Mouse (Mus musculus) retina, postnatal 7 days (tissue): ENCODE measurements at regions not wholly inside any gene's neighbourhood (a gene's known extent, or its start where the extent isn't known, plus 50 kb on each side); places are given as distances from the start of the nearest gene placed in this dataset.
A peak's percentile ranks its signal among the peaks of the same experiment; 100 is the strongest.

Source experiments
- DNase-seq: peaks from one replicate; pipeline ENCODE4 v3.0.0-alpha.2; 2012; ENCODE audit warnings: low read depth, low spot score

DNA sequence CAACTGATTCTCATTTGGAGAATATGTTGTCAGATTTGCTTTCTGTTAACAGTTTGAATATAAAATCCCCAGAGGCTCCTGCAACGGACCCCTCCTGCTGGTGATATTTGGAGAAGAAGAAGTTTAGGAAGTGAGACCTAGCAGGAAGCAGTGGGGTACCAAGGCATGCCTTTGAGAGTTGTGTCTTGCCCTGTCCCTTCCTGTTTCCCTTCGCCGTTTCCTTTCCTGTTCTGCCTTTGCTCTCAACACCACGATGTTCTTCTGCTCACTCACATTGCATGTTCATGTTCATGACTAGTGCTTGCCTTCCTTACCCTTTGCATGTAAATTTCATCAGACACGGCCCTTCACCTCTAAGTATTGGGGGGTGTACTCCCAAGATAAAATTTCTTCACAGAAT lies 254.0 kb downstream of the Tle4 start:
- no peak for DNase-seq

DNA sequence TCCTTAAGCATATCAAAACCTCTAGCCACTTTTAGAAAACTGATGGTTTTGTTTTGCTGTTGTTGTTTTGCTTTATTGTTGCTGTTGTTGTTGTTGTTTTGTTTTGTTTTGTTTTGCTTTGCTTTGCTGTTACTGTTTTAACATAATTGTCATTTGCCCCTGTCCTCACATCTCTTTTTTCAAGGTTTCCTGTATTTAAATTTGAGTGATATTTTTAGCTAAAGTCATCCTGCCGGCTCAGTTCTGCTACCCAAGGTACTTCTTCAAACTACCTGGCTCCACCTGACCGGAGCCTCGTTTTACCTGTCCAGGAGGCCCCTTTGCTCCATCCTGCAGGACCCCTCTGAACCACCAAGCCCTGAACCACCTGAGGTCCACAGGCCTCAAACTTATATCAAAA lies 253.4 kb downstream of the Tle4 start:
- no peak for DNase-seq

DNA sequence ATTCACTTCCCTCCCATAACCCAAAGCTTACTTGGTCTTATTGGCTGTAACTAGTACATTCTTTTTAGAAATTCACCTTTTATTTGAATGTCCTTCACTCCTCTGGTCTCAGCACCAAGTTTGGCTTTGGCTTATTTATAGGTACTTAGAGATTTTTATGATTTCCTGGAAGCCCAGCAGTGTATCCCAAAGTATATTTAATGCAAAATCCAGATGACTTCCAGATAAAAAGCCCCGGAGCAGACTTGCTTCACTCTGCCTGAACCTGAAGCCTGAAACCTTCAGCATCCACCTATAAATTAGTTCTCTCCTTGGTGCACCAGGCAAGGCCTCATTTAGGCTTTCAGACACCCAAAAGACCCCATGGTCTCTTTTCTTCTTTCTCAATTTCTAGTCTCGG lies 250.8 kb downstream of the Tle4 start:
- DNase-seq: no peak

DNA sequence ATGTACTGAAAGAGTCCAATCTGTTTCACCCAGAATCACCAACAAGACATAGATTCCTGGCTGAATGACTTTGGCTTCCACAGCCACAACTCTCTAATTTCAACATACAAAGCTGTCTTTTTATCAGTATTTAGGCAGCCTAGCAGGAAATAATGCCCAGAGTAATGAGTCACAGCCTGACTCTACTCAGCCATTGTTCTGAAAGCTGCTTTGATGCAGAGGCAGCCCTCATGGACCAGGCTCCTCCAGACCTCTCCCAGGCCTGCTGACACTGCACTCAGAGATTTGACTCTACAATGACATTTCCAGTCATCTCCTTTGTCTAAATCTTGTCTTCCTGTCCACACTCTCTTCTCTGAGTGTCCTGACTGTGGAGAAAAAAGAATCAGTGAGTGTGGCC lies 250.4 kb downstream of the Tle4 start:
- DNase-seq: no peak

DNA sequence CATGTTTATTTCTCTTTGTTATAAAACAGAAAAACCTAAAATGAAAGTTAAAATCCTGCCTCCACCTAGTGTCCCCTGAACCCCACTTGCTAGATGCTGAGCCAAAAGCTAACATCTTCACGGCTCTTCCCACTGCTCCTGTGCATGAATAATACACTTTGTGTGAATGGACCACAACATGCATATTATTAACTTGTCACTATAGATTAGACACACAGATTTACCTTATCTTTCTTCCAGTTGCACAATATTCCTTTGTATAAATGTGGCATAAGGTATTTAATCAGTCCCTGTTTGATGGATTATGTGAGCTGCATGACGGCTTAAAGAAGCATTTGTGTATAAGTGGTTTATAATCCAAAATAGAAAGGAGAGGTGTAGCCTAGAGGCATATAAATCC lies 248.1 kb downstream of the Tle4 start:
- DNase-seq: no peak

DNA sequence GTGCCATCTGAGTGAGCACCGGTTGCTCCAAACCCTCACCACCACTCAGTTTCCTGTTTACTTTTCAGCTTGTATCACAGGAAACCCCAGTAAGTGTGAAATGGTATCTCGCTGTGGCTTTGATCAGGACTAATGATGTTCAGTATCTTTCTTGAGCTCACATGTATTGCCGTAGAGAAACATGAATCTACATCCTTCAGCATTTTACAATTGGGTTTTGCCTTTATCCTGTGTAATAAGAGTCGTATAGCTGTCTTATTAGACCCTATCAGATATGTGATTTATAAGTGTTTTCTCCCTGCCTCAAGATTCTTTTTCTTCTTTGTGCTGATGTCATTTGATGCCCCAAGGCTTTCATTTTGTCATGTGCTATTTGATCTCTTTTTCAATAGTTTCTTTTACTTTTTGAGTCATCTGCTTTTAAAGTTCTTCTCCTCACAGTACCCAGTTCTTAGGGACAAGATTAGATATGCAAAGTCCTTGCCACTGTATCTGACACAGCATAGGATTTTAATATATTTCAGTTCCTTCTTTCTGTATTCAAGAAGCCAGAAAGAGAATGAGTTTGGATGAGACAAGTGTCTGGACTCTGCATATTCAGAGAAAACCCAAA lies 246.0 kb downstream of the Tle4 start:
- DNase-seq: no peak

DNA sequence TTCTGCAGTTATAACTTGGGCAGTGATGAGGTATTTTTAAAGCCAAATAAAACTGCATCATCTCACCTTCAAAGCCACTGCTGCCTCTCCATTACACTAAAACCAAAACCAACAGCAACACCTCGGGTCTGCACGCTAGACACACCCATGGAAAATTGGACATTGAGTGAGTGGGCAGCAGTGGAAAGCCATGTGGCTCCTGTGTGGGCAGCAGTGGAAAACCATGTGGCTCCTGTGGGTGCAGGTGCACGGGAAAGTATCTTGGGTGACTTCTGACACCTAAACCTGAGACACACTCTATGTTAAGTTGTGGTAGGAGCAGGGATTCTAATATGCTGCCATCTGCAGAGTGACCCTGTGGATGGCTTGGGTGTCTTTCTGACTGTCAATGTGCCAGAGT lies 245.3 kb downstream of the Tle4 start:
- DNase-seq: no peak

DNA sequence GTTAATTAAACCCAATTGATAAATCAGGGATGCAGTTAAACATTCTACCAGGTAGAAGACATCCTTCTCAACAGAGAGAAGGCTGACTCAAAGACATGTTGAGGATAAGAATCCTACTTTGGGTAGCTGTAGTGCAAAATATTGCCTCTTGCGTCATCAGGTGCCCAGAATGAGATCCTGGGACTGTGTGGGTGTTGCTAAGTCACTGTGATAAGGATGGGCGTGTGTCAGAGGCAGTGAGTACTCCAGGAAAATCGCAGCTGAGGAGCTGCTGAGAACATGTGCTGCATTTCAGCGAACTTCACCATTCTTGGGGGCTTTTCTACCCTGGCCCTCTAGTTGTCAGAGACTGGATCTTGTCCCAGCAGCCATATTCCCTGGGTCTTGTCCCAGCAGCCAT lies 244.7 kb downstream of the Tle4 start:
- no peak for DNase-seq

DNA sequence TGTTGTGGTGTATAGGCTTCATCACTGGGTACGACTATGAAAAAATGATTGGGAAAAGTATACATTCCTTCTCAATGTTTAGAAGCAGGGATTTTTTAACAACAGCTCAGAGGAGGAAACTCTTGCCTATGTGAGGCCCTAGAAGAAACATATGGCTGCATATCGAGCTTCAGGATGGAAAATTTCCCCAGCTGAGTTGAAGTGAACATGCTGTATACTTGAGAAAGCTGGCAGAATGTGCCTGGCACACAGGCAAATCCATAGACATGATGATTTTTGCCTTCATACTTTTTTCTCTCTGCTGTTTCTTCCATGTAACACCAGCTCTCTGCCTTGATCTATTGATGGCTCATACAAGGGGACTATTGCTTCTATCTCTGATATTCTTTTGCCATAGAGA lies 242.7 kb downstream of the Tle4 start:
- DNase-seq: no peak

DNA sequence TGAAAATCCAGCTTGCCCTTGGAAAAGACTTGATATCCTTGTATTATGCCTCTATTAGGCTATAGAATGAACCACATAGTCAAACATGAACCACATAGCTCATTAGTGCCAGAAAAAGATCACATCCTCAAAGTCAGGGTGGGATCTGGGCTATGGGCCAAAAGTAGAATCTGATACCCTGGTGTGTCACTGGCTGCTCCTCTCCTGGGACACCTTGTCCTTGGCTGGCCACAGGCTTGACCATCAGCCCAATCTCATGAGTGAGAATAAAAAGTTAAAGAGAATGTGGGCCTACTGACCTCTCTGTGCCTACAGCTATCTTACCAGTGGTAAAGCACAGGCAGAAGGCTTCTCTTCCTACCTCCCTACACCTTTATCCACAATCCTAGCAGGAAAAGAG lies 241.9 kb downstream of the Tle4 start:
- no peak for DNase-seq

DNA sequence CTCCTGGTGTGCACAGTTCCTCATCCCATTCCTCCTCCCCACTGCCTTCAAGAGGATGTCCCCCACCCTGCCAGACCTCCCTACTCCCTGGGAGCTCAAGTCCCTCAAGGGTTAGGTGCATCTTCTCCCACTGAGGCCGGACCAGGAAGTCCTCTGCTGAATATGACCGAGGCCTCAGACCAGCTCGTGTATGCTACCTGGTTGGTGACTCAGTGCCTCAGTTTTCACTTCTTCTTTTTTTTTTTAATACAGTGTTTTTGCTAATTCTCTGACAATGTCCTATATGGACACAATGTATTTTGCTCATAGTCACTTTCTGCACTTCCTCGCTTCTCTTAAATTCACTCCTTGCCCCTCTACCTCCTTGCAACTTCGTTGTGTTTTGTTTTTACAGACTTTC lies 237.2 kb downstream of the Tle4 start:
- no peak for DNase-seq

DNA sequence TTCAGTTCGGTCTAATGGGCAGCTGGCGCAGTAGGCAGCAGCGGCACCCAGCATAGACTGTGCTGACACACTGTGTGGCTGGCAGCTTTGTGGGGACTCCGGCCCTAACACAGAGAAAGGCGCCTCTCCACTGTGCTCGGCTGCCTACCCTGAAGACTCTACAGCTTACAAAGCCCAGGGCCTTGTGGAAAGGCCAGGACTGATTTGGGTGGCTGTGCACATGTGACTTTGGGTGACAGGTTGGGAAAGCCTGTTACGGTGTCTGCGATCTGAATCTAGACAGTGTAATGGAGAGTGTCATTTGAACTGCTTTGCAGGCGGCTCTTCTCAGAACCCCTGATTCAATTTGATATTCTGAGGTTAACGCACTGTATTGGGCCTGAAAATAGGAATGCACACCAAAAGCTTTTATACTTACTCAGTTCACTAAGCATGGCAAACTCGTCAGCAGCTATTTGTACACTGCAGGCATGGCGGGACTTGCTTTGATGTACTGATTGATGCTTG lies 228.7 kb downstream of the Tle4 start:
- peak; percentile 5 for DNase-seq

DNA sequence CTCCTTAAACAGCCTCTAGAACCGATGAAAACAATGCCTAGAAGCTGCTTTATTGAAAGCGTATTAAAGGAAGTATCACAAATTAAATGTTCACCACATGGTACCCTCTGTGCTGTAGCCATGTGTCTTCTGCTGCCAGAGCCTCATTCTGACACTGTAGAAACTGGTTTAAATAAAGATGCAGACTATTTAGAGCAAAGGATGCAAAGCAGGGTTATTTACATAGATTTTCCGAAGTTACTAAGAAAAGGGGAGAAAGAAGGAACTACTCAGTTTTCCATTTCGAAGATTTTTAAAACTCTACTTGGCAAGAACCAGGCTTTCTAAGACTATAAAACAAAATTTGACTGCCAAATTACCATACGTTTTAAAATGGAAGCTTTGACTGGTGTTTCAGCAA lies 226.5 kb downstream of the Tle4 start:
- DNase-seq: no peak

DNA sequence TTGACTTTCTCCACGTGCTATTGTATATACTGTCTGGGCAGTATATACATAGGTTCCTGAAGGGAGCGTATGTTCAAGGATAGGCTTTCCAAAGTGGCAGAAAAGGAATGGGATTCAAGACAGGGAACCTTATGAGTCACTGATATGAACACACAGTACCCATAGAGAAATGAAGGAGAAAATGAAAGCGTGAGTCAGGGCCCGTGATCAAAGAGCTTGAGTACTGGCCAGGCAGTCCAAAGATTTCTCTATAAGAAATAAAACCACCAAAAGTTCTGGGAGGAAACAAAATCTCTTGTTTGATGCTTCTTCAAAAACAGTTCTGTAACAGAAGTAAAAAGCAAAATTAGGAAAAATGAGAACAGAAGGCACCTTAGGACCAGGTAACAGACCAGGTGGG lies 223.9 kb downstream of the Tle4 start:
- DNase-seq: no peak

DNA sequence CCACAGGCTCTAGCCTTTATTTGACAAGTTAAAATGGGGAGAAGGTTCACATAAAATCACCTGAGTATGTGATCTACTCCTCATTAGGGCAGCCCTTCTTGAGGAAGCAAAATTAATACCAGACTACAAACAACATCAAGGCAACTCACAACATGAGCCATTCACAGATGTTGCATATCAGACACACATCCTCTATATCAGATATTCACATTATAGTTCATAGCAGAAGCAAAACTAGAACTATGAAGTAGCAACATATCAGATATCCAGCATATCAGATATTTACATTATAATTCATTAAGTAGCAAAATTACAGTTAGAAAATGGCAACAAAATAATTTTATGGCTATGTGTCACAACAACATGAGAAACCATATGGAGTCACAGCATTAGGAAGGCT lies 217.0 kb downstream of the Tle4 start:
- DNase-seq: no peak

DNA sequence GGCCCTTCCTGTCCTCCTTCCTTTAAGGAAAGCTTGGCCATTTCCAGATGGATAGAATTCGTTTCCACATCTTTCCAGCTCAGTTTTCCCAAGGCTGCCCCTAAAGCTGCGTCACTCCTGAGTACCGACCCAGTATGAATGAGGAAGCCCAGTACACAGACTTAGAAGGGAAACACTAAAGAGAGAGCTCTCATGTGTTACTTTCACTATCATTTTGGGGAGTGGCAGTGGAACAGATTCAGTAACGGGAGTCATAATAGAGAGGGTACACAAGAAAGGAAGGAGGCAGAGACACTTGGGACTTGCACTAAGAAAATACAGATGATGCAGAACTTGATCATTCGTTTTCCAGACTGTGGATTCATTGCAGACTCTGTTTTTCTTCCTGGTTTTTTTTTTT lies 210.1 kb downstream of the Tle4 start:
- DNase-seq: no peak

DNA sequence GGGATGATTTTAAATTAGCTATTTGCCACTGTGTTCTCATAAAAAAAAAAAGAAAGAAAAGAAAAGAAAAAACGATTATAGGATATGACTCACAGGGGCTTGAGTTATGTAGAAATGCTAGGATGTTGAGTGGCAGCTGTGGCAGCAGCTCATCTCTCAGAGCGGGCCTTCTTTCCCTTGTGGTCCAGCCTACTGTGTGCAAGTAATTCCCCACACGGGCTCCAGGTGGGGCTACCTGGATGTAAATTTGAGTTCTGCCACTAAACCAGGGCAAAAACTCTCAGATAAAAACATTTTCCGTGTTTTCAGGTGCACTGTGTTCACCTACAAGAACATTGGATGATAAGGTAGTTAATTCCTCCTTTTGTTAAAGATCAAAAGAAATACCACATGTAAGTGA lies 209.3 kb downstream of the Tle4 start:
- no peak for DNase-seq

DNA sequence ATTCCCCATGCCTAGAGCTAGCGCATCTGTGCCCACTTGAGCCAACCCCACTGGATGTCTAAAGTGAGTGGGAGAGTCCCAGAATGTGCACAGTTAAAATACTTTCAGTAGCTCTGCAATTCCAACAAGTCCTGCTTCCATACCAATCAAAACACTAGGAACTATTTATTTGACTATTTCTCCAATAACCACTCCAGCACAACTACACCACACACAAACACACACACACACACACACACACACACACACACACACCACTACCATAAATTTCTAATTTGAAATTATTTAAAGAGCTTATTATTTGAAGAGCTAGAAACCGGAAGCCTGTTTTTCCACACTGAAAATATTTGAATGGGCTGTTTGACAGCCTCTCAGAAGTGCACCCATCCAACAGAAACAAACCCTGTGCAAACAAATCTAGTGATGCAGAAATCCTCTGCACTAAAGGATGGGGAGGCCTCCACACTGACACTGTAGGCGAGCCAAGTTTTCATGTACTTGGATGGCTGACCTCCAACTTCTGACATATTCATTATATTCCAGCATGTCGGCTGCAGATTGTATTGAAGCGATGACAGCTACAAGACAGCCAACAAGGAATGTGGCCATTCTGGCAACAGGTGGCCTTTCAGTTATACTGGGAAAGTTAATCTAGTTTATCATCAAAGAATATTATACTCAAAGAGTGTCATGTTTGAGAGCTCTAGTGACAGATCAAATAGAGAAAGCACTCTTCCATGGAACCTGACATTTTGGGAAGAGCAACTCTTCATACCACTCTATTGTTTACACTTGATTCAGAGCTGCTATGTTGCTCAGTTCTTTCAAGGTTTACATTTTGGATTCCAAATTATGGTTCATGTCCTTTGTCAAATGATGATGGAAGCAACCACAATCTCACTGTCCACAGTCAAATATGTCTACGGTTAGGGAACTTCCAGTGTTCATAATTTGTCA lies 207.7 kb downstream of the Tle4 start:
- peak; percentile 1 for DNase-seq

DNA sequence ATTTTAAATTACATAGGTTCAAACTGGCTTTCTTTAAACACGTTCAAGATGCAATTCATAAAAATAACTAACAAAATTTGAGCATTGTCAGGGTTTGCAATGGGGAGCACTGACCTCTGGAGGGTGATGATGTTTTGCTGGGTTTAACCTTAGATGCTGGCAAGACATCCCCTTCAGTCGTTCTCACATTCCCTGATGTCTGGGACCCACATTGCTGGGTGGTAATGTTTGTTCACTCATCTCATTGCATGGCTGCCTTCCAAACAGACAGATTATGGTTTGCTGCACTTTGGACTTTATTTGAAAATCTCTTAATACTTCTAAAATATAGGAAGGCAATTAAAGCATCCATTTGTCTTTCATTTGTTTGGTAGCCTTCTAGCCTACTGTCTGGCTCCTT lies 206.9 kb downstream of the Tle4 start:
- DNase-seq: no peak
